Mouse (Mus musculus) ES-E14 (cell line): Measurements from ENCODE around the gene Irf8.
A peak's percentile ranks its signal among the peaks of the same experiment; 100 is the strongest.

Experiments
- CHD2 ChIP-seq: IDR thresholded peaks from 2 replicates; pipeline ENCODE4 v1.6.1; 2014; ENCODE audit warnings: mild to moderate bottlenecking, low read depth, low read length, inconsistent platforms
- HCFC1 ChIP-seq: IDR thresholded peaks from 2 replicates; pipeline ENCODE4 v1.6.1; 2012; ENCODE audit warnings: low read length, inconsistent platforms, borderline replicate concordance; ENCODE audit not compliant: insufficient read depth
- MAFK ChIP-seq: IDR thresholded peaks from 2 replicates; pipeline ENCODE4 v1.6.1; 2014; ENCODE audit warnings: mild to moderate bottlenecking, low read depth, low read length, inconsistent platforms; ENCODE audit not compliant: insufficient read depth
- ZNF384 ChIP-seq: IDR thresholded peaks from 2 replicates; pipeline ENCODE4 v1.6.1; 2012; ENCODE audit warnings: low read depth, low read length, inconsistent platforms

DNA sequence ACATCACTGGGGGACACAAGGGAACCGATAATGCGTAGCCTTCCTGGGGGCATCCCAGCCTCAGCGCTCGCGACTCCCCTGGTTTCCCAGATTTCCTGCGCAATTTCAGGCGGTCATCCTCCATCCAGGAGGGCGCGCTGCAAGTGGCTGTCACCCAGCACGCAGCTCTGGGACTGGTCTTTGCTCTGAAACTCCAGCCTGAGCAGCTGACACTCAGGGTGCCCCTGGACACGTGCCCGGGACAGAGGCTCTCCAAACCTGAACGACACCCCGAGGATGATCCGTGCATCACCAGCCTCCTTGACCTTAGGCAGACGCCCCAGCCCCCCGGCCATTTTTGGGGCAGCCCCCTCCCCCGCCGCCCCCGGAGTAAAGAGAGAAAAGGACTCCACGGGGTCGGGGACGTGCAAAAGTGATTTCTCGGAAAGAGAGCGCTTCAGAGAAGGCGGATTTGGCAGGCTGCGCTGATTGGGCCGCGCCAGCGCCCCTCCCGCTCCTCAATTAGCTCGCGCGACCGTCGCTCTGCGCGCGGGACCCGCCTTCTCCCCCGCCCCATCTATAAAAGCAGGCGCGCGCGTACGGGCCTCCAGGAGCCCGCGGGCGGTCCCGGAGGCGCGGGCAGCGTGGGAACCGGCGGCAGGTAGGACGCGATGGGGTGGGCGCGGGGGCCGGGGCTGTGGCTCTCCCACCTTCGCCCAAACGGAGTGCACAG is at the start of gene Irf8:
- no peak for TF ChIP-seq HCFC1
- no peak for TF ChIP-seq MAFK
- no peak for TF ChIP-seq ZNF384
- TF ChIP-seq CHD2, result peak; percentile 85
